Mouse (Mus musculus) right cerebral cortex, postnatal 36 days (tissue): ENCODE results near the gene Zbtb40.

ENCODE experiments used
- DNase-seq, 2 experiments: peaks; one replicate each; pipeline ENCODE4 v3.0.0; 2022; ENCODE audit warnings: low spot score in 2 of 2, mixed read lengths in 1 of 2

Zbtb40 gene

GRCm38 (mm10) chr4:137048550-137049032 is at the start of gene Zbtb40:
TSS of gene Zbtb40 (minus strand) at chr4:137048801.
- DNase-seq = peak; percentile 91 to 94

GRCm38 (mm10) chr4:137097984-137098327 is 49.4 kb upstream of the Zbtb40 start:
- DNase-seq = no peak

- DNase-seq = no peak
Observed at GRCm38 (mm10) chr4:137097246-137097983, 48.8 kb upstream of the Zbtb40 start.

- no peak for DNase-seq
Observed at GRCm38 (mm10) chr4:137096353-137096752, 47.8 kb upstream of the Zbtb40 start.

GRCm38 (mm10) chr4:137085083-137085810 is 36.6 kb upstream of the Zbtb40 start:
- DNase-seq = no peak

GRCm38 (mm10) chr4:137082866-137083265 is 34.3 kb upstream of the Zbtb40 start:
- no peak for DNase-seq

- no peak for DNase-seq
Observed at GRCm38 (mm10) chr4:137081401-137081800, 32.8 kb upstream of the Zbtb40 start.

- DNase-seq = no peak
Observed at GRCm38 (mm10) chr4:137077216-137077615, 28.6 kb upstream of the Zbtb40 start.

GRCm38 (mm10) chr4:137071204-137071603 is 22.6 kb upstream of the Zbtb40 start:
- DNase-seq = no peak

GRCm38 (mm10) chr4:137068491-137068890 is 19.9 kb upstream of the Zbtb40 start:
- no peak for DNase-seq

GRCm38 (mm10) chr4:137065846-137066245 is 17.2 kb upstream of the Zbtb40 start:
- no peak for DNase-seq

- DNase-seq = no peak
Observed at GRCm38 (mm10) chr4:137054932-137055331, 6.3 kb upstream of the Zbtb40 start.

GRCm38 (mm10) chr4:137053810-137054209 is 5.2 kb upstream of the Zbtb40 start:
- DNase-seq = no peak

- DNase-seq = no peak
Observed at GRCm38 (mm10) chr4:137047840-137048549, 606 bp downstream of the Zbtb40 start.

GRCm38 (mm10) chr4:137046110-137046509 is 2.5 kb downstream of the Zbtb40 start:
- no peak for DNase-seq

GRCm38 (mm10) chr4:137044516-137044915 is 4.1 kb downstream of the Zbtb40 start:
- DNase-seq = no peak

GRCm38 (mm10) chr4:137043799-137044198 is 4.8 kb downstream of the Zbtb40 start:
- DNase-seq = no peak

GRCm38 (mm10) chr4:137042039-137042438 is 6.6 kb downstream of the Zbtb40 start:
- no peak for DNase-seq

- DNase-seq = no peak
Observed at GRCm38 (mm10) chr4:137041161-137041621, 7.4 kb downstream of the Zbtb40 start.

- no peak for DNase-seq
Observed at GRCm38 (mm10) chr4:137039441-137039840, 9.2 kb downstream of the Zbtb40 start.

- DNase-seq = no peak
Observed at GRCm38 (mm10) chr4:137038501-137038900, 10.1 kb downstream of the Zbtb40 start.

GRCm38 (mm10) chr4:137038096-137038495 is 10.5 kb downstream of the Zbtb40 start:
- DNase-seq = no peak
